Mouse (Mus musculus): ENCODE measurements around the gene Cdk14.

DNA sequence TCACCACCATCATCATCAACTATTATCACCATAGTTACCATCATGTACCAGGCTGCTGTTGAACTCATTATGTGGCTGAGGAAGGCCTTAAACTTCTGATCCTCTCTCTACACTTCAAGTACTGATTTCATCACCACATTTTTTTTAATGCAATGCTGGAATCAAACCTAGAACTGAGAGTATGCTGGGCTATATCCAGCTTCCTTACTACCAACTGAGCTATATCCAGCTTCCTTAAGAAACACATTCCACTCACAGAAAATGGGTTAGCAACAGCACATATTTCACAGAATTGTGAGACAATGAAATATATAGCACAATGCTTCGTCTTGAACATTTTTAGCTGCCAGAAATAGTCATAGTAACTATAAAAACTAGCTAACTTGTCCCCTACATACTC is 446.7 kb downstream of the Cdk14 start:
- no peak for TF ChIP-seq MYOD1 (IDR thresholded peaks at IDR 0.05; ENCODE audit: control insufficient read depth in 1 of 3, insufficient read length in 2 of 3, low read depth in 2 of 3)
- TF ChIP-seq MAX (IDR thresholded peaks at IDR 0.05; ENCODE audit: low read depth), result no peak
